Mouse (Mus musculus): ENCODE data around the gene Pbp2. TPM values are rescaled to one million over a fixed set of nuclear protein-coding genes. Genes with fewer than 3 reads are reported as not detected.

The Pbp2 gene
- polyA plus RNA-seq, 1 experiment from 2014 or later: not detected

GRCm38 (mm10) chr6:135268392-135268791 is 41.8 kb downstream of the Pbp2 start:
- peaks cover 6% of the 10 kb centered on the region; the same call in 1 of the 2 replicates for H3K27me3 ChIP-seq
- no peak for ATAC-seq (ENCODE audit: low FRiP score)

GRCm38 (mm10) chr6:135267221-135267620 is 43.0 kb downstream of the Pbp2 start:
- Histone ChIP-seq H3K9ac (no peak overlapping the region), H3K4me1 (peaks cover 8% of the 10 kb centered on the region; the same call in 1 of the 2 replicates), H3K36me3 (replicated peaks) (no peaks in the 10 kb centered on the region), H3K4me2 (no peak overlapping the region), H3K27ac (no peak overlapping the region), H3K27me3 (peaks cover 6% of the 10 kb centered on the region; the same call in 1 of the 2 replicates), H3K4me3 (replicated peaks) (no peak overlapping the region), H3K9me3 (0 out of 2 replicates have a peak, but pooled peaks cover 4% of the 10 kb centered on the region)
- WGBS: 83% methylated on average over 3 of the region's 3 CpGs
- ATAC-seq (ENCODE audit: low FRiP score): no peak

More at GRCm38 (mm10) chr6:135268392-135268791, 41.8 kb downstream of the Pbp2 start:
- Histone ChIP-seq H3K4me3 (replicated peaks) (no peak overlapping the region), H3K9me3 (0 out of 2 replicates have a peak, but pooled peaks cover 4% of the 10 kb centered on the region), H3K4me2 (no peak overlapping the region), H3K9ac (no peak overlapping the region), H3K4me1 (peaks cover 8% of the 10 kb centered on the region; the same call in 1 of the 2 replicates), H3K27ac (no peak overlapping the region), H3K36me3 (replicated peaks) (no peaks in the 10 kb centered on the region)

- Histone ChIP-seq H3K9me3 (0 out of 2 replicates have a peak, but pooled peaks cover 4% of the 10 kb centered on the region), H3K9ac (no peak overlapping the region), H3K36me3 (replicated peaks) (no peaks in the 10 kb centered on the region), H3K27ac (no peak overlapping the region), H3K27me3 (peaks cover 6% of the 10 kb centered on the region; the same call in 1 of the 2 replicates), H3K4me1 (peaks cover 8% of the 10 kb centered on the region; the same call in 1 of the 2 replicates), H3K4me3 (replicated peaks) (no peak overlapping the region), H3K4me2 (no peak overlapping the region)
- no peak for ATAC-seq (ENCODE audit: low FRiP score)
- 96% methylated on average over 1 of the region's 1 CpGs for WGBS
These were observed 44.1 kb downstream of the Pbp2 start for GRCm38 (mm10) chr6:135266056-135266455.

- 0 out of 2 replicates have a peak, but pooled peaks cover 4% of the 10 kb centered on the region for H3K9me3 ChIP-seq
- H3K27ac ChIP-seq: no peak overlapping the region
- H3K36me3 ChIP-seq (replicated peaks): no peaks in the 10 kb centered on the region
- H3K4me3 ChIP-seq (replicated peaks): no peak overlapping the region
- no peak overlapping the region for H3K4me2 ChIP-seq
- ATAC-seq (ENCODE audit: low FRiP score): no peak
- no peak overlapping the region for H3K9ac ChIP-seq
- WGBS: 93% methylated on average over 6 of the region's 6 CpGs
- 0 out of 2 replicates have a peak, but pooled peaks cover 3% of the 10 kb centered on the region for H3K27me3 ChIP-seq
- H3K4me1 ChIP-seq: no peaks in the 10 kb centered on the region
These were observed 46.1 kb downstream of the Pbp2 start for GRCm38 (mm10) chr6:135264136-135264535.

GRCm38 (mm10) chr6:135262565-135262964 is 47.6 kb downstream of the Pbp2 start:
- Histone ChIP-seq H3K36me3 (replicated peaks) (no peaks in the 10 kb centered on the region), H3K9ac (no peak overlapping the region), H3K9me3 (0 out of 2 replicates have a peak, but pooled peaks cover 4% of the 10 kb centered on the region), H3K4me2 (no peak overlapping the region), H3K4me3 (replicated peaks) (no peak overlapping the region), H3K27me3 (0 out of 2 replicates have a peak, but pooled peaks cover 3% of the 10 kb centered on the region), H3K27ac (no peak overlapping the region), H3K4me1 (no peaks in the 10 kb centered on the region)
- no peak for ATAC-seq (ENCODE audit: low FRiP score)
- WGBS: 82% methylated on average over 2 of the region's 2 CpGs

GRCm38 (mm10) chr6:135261124-135261523 is 49.1 kb downstream of the Pbp2 start:
- H3K4me3 ChIP-seq (replicated peaks): no peak overlapping the region
- 92% methylated on average over 9 of the region's 9 CpGs for WGBS
- H3K9ac ChIP-seq: no peak overlapping the region
- 0 out of 2 replicates have a peak, but pooled peaks cover 4% of the 10 kb centered on the region for H3K9me3 ChIP-seq
- H3K4me1 ChIP-seq: no peaks in the 10 kb centered on the region
- H3K27me3 ChIP-seq: no peaks in the 10 kb centered on the region
- H3K4me2 ChIP-seq: no peak overlapping the region
- H3K27ac ChIP-seq: no peak overlapping the region
- ATAC-seq (ENCODE audit: low FRiP score): no peak
- no peaks in the 10 kb centered on the region for H3K36me3 ChIP-seq (replicated peaks)

GRCm38 (mm10) chr6:135260435-135260834 is 49.8 kb downstream of the Pbp2 start:
- no peak for ATAC-seq (ENCODE audit: low FRiP score)
- no peaks in the 10 kb centered on the region for H3K4me1 ChIP-seq
- H3K9ac ChIP-seq: no peak overlapping the region
- H3K4me3 ChIP-seq (replicated peaks): no peak overlapping the region
- H3K4me2 ChIP-seq: no peak overlapping the region
- no peaks in the 10 kb centered on the region for H3K36me3 ChIP-seq (replicated peaks)
- H3K27ac ChIP-seq: no peak overlapping the region
- H3K9me3 ChIP-seq: 0 out of 2 replicates have a peak, but pooled peaks cover 4% of the 10 kb centered on the region
- H3K27me3 ChIP-seq: no peaks in the 10 kb centered on the region
- WGBS: 87% methylated on average over 6 of the region's 6 CpGs

Other genes with a start within 250 kb of the Pbp2 start
- gene Gprc5a, start 244.8 kb downstream of the Pbp2 start, polyA plus RNA-seq (2016; fragmentation: Nextera tagmentation; extraction: Ambion mirVana): 1.7 and 1.8 TPM in 2 replicates
- not detected in 2 replicates for gene Gprc5d, start 192.1 kb downstream of the Pbp2 start, polyA plus RNA-seq (2016; fragmentation: Nextera tagmentation; extraction: Ambion mirVana)
- 48.8 and 52.2 TPM in 2 replicates for gene Fam234b, start 112.4 kb downstream of the Pbp2 start, polyA plus RNA-seq (2016; fragmentation: Nextera tagmentation; extraction: Ambion mirVana)
- 2.8 and 3.6 TPM in 2 replicates for gene Hebp1, start 112.4 kb downstream of the Pbp2 start, polyA plus RNA-seq (2016; fragmentation: Nextera tagmentation; extraction: Ambion mirVana)
- gene Gsg1, start 56.1 kb downstream of the Pbp2 start, polyA plus RNA-seq (2016; fragmentation: Nextera tagmentation; extraction: Ambion mirVana): 0.49 and 0.69 TPM in 2 replicates
- gene Emp1, start 52.1 kb upstream of the Pbp2 start, polyA plus RNA-seq (2016; fragmentation: Nextera tagmentation; extraction: Ambion mirVana): 6.7 and 7.9 TPM in 2 replicates